ENCODE assay signal across 23 mouse cellular contexts in genomic region chr14:25631481-25631880, GRCm38 (mm10).
DNase-seq lines count a peak whose midpoint lies in the region; ATAC-seq and TF ChIP-seq lines count a peak whose summit lies in the region.
"Had no signal": no experiment of that assay in that cellular context is flagged by ENCODE, and none has a peak within 500 bp of the region (broad histone marks: within the 10 kb centered on the region; RNA-seq: fewer than 3 reads in every experiment).

No protein-coding gene starts in this region.

- H3K36me3 ChIP-seq in heart, embryonic 13.5 days = peaks cover 24% of the 10 kb centered on the region

- peak overlapping the region; percentile 51 for H3K9ac ChIP-seq in heart, embryonic 13.5 days
- H3K9ac ChIP-seq: embryonic facial prominence, embryonic 15.5 days; midbrain, embryonic 12.5 days; stomach, embryonic 15.5 days had no signal

- H3K27ac ChIP-seq in heart, embryonic 13.5 days (replicated peaks) = peak overlapping the region; percentile 24; the same call in 1 of the 2 replicates
- peak overlapping the region; percentile 82; the same call in 1 of the 2 replicates for H3K27ac ChIP-seq in left cerebral cortex, adult 2 months
- H3K27ac ChIP-seq: forebrain, embryonic 10.5 days; midbrain, embryonic 12.5 days had no signal

- ATAC-seq in cerebellum, adult (ENCODE audit: insufficient number of reproducible peaks, low FRiP score, low TSS enrichment) = peak; percentile 31; the same call in 1 of the 2 replicates
- ATAC-seq in heart, embryonic 13.5 days (ENCODE audit: extremely low read depth, insufficient number of reproducible peaks, low FRiP score, low TSS enrichment) = no peak
- ATAC-seq: inflammation-experienced regulatory T-cells, adult 6 months had no signal

- no peaks in the 10 kb centered on the region for H3K9me3 ChIP-seq in heart, embryonic 13.5 days
- H3K9me3 ChIP-seq: embryonic facial prominence, embryonic 15.5 days; forebrain, embryonic 10.5 days; midbrain, embryonic 12.5 days; stomach, embryonic 15.5 days had no signal

- no peak for TF ChIP-seq CTCF in left cerebral cortex, adult 2 months (IDR thresholded peaks at IDR 0.05)

- H3K4me1 ChIP-seq in heart, embryonic 13.5 days = peaks cover 100% of the 10 kb centered on the region

- DNase-seq in cerebellum, adult 8-10 months = no peak
- no peak for DNase-seq in heart, postnatal 10 days
- DNase-seq in left cerebral cortex, adult 2 months (ENCODE audit: extremely low spot score in 1 of 2, low spot score in 2 of 2) = no peak
- DNase-seq in left cerebral cortex, adult 18-20 months (ENCODE audit: low spot score in 2 of 2) = no peak
- DNase-seq in cerebellum, postnatal 14 days = peak; percentile 60 to 69
- DNase-seq in B cell, adult 2 months = no peak
- DNase-seq: adrenal gland, postnatal 36 days; embryo, embryonic 11 days; gastrocnemius, postnatal 10 days; kidney, adult 9 months; kidney, postnatal 4 days; liver; lung, adult 18-20 months; lung, postnatal 4 days; spleen, adult 18-20 months; thymus, postnatal 14 days had no signal

- H3K27me3 ChIP-seq in heart, embryonic 13.5 days (replicated peaks) = no peaks in the 10 kb centered on the region
- H3K27me3 ChIP-seq: embryonic facial prominence, embryonic 15.5 days; midbrain, embryonic 12.5 days; stomach, embryonic 15.5 days had no signal

- intact Hi-C loops in heart, postnatal 10 days (cut with DNase I) = no loop called here
- intact Hi-C loops in left cerebral cortex, adult 2 months (cut with DNase I) = no loop called here

- H3K4me3 ChIP-seq in heart, embryonic 13.5 days = no peak overlapping the region
- H3K4me3 ChIP-seq in left cerebral cortex, adult 2 months = no peak overlapping the region
- H3K4me3 ChIP-seq: embryonic facial prominence, embryonic 15.5 days; forebrain, embryonic 10.5 days; midbrain, embryonic 12.5 days; stomach, embryonic 15.5 days had no signal

- WGBS in heart, embryonic 13.5 days = 77% methylated on average over 6 of the region's 6 CpGs

- no peak overlapping the region for H3K4me2 ChIP-seq in heart, embryonic 13.5 days
- H3K4me2 ChIP-seq: embryonic facial prominence, embryonic 15.5 days; midbrain, embryonic 12.5 days; stomach, embryonic 15.5 days had no signal

Comparison
In these comparisons a context has a peak if more than half of its experiments do, and no peak if none do; other contexts are left out.
1. DNase-seq: peak in cerebellum, postnatal 14 days (2 of 2); none in cerebellum, adult 8-10 months (single experiment), heart, postnatal 10 days (0 of 2), left cerebral cortex, adult 2 months (0 of 2), left cerebral cortex, adult 18-20 months (0 of 2) and B cell, adult 2 months (0 of 2).